Mouse (Mus musculus): ENCODE data around the gene Fam208b. TPM values are rescaled to one million over a fixed set of nuclear protein-coding genes. Genes with fewer than 3 reads are reported as not detected.

Fam208b gene
- total and polyA plus RNA-seq, 3 experiments: 12.5 to 28.1 (median 26.4) TPM

Other genes with a start within 250 kb of the Fam208b start
- gene Gdi2, start 73.0 kb downstream of the Fam208b start, total RNA-seq (2012; rRNA removed): 249 and 263 TPM in 2 replicates
- gene Gdi2, start 73.0 kb downstream of the Fam208b start, total RNA-seq (2014; rRNA removed): 609 and 719 TPM in 2 replicates
- 628 and 655 TPM in 2 replicates for gene Gdi2, start 73.0 kb downstream of the Fam208b start, polyA plus RNA-seq (2012; ENCODE audit: insufficient read length, low read depth)
- gene Asb13, start 22.9 kb upstream of the Fam208b start, total RNA-seq (2012; rRNA removed): 1.4 TPM in 2 replicates
- 0.78 and 0.86 TPM in 2 replicates for gene Asb13, start 22.9 kb upstream of the Fam208b start, total RNA-seq (2014; rRNA removed)
- 1.7 and 2.0 TPM in 2 replicates for gene Asb13, start 22.9 kb upstream of the Fam208b start, polyA plus RNA-seq (2012; ENCODE audit: insufficient read length, low read depth)
- gene Calml3, start 193.2 kb upstream of the Fam208b start, total RNA-seq (2012; rRNA removed): not detected in 2 replicates
- gene Calml3, start 193.2 kb upstream of the Fam208b start, total RNA-seq (2014; rRNA removed): not detected in 2 replicates
- not detected in 2 replicates for gene Calml3, start 193.2 kb upstream of the Fam208b start, polyA plus RNA-seq (2012; ENCODE audit: insufficient read length, low read depth)
- gene Calm4, start 226.6 kb upstream of the Fam208b start, total RNA-seq (2012; rRNA removed): not detected in 2 replicates
- not detected in 2 replicates for gene Calm4, start 226.6 kb upstream of the Fam208b start, total RNA-seq (2014; rRNA removed)
- gene Calm4, start 226.6 kb upstream of the Fam208b start, polyA plus RNA-seq (2012; ENCODE audit: insufficient read length, low read depth): not detected in 2 replicates
- not detected in 2 replicates for gene Calm5, start 243.1 kb upstream of the Fam208b start, total RNA-seq (2012; rRNA removed)
- not detected in 2 replicates for gene Calm5, start 243.1 kb upstream of the Fam208b start, total RNA-seq (2014; rRNA removed)
- gene Calm5, start 243.1 kb upstream of the Fam208b start, polyA plus RNA-seq (2012; ENCODE audit: insufficient read length, low read depth): not detected in 2 replicates

Measured in CH12.LX (cell line).